Mouse (Mus musculus) T-helper 17 cell (primary cell): ENCODE measurements at regions not wholly inside any gene's neighbourhood (a gene's known extent, or its start where the extent isn't known, plus 50 kb on each side); places are given as distances from the start of the nearest gene placed in this dataset.

Experiments
- in situ Hi-C, 2 experiments: fragments of 300-600 bp; cut with MboI, MseI; formaldehyde crosslinking; loops; 1 replicate in 1 of 2; 2 replicates in 1 of 2; pipeline ENCODE4 v1.15.1; 2025; ENCODE audit warnings: high pct_unique_total_duplicates in 2 of 2

DNA sequence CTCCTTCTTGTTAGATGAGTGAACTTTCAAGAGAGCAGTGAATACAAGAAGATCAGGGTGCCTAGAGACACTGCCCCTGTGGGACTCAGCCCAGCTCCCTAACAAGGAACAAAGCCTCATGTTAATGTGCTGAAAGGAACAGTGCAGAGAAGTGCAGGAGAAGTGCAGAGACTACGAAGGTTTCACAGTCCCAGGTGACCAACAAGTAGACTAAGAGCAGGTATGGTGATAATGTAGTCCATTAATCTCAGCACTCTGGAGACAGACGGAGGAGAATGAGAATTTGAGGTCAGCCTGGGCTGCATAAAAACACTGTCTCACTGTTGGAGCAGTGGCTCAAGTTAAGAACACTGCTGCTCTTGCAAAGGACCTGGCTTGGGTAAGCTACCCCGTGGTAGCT, 144.1 kb downstream of the Zfp36l1 start:
- in situ Hi-C loops, result no loop called here

DNA sequence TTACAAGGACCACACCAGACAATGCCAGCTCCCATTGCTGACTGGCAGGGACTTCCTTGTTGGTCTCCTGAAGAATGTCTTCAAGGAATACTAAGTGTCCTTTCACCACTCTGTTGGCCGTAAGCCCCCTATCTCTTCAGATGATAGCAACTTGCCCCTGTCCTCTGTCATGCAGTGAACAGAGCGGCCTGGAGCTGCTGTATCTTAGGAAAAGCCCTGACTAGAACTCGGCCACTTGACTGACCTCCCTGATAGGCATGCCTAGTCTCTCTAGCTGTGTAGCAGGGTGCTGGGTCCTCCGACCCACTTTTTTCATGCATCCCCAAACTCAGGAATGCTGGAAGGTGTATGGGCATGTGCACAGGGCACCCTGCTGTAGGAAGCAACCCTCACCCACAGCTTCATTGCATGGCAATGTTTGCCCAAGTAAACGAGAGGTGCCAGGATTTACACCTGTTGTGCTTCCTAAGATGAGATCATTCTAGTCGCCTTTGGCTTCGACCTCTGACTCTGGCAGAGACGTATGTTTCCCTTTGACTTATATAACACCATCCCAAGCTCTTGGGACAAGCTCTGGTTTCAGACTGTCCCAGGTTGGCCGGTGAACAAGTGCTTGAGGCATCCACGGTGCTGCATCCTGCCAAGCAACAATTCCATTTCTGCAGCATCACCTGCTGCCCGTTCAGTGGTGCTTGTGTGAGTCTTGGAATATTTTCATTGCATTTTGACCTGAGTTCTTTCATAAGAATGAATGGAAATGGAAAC, 145.1 kb downstream of the Zfp36l1 start:
- in situ Hi-C loops, result no loop called here

DNA sequence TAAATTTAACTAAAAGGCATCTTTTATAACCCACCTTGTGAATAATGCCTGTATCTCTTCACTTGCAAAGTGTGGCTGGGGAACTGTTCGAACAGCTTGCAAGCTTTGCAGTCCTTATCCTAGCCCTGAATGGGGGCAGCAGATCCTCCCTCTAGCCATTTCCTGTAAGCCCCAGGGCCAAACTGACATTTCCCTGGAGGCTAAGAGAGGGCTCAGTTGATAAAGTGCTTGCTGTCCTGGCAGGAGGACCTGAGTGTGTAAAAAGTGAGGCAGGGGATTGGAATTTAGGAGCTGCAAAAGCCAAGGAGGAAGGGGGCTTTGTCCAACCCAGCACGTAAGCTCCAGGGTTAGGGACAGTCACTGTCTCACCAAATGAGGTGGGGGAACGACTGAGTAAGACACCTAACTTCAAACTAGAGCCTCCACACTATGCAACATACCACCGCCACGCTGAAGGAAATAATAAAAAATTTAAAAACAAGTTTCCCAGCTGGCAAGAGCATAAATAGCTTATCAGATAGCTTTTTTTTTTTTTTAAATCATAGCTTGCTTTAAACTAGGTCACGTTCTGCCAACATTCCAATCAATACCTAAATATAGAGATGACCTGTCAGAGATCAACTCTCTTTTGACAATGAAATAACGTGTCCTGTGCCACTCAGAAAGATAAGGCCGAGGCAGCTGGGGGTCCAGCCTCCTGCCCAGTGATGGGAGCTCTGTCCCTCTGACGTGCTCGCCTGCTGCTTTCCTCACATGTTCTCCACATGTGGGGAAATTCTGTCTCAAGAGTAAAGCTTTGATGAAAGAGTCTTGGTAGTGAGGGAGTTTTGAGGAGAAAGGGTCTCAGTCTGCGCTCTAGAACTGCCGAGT, 146.0 kb downstream of the Zfp36l1 start:
- in situ Hi-C loops, result no loop called here

DNA sequence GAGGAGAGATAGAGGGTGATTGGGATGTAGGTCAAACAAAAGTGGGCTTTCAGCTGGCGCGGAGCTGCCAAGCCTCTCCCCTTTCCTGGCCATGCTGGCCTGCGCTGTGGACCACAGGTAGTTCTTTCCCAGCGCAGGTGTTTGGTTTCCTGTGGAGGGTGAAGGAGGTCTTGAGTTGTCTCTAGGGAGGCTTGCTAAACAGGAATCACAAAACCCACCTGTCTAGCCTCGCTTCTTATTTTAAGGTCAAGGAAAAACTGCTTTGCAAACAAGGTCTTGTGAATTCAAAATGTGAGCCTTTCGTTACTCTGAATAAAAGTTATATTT, 146.6 kb downstream of the Zfp36l1 start:
- in situ Hi-C loops, result no loop called here

DNA sequence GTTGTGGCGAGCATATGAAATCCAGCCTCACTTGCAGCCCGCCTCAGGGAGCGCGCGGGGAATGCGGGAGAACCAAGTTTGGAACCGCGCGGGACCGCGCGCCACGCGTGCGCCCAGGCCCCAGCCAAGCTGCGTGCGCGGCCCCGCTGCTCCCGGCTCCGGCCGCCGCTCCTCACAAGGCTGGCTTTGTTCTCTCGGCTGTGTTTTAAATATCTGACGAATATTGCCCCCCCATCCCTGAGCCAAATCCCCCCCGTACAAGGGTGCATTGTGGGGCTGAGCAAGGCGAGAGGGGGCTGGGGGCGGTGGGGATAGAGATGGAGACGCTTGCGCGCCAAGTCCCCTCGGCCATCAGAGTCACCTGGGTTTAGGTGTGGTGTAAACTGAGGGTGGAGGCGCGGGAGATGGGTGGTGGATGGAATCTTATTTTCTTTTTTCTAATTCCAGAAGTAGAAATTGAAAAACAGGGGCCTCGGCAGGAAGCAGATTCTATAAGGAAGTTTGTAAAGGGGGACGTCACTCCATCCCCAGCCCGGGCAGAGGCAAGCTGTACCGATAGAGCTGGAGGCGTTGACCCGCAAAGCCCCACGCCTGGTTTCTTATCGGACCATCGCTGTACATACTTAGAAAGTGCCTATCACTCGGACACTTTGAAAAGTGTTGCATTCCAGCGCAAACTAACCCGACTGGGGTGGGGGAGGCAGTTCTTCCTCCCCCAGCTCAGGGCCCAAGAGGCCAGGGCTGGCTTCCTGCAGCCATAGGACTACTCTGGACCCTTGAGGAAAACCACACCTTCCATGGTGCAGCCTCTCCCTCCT, 147.1 kb downstream of the Zfp36l1 start:
- in situ Hi-C loops, result no loop called here

DNA sequence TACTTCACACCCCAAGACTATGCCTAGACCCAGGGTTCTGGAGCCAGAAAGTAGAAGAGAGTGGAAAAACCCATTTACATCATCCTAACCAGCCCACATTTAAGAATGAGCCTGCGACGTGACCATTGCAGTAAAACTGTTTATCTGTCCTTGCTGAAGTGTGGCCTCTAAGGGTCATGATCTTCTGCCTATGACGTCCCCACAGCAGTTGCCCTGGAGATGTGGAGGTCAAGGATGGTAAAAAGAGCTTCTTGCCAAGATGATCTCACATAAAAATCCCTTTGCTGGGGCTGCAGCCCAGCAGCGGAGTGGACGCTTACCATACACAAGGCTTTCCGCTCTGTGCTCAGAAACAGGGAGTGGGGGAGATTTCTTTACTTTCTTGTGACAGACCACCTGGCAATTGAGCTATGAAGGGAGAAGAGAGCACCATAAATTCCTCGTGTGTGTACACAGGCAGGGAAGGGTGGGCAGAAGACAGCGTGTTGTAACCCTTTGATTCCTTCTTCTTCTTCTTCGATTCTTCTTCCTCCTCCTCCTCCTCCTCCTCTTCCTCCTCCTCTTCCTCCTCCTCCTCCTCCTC, 149.3 kb downstream of the Zfp36l1 start:
- in situ Hi-C loops, result no loop called here

DNA sequence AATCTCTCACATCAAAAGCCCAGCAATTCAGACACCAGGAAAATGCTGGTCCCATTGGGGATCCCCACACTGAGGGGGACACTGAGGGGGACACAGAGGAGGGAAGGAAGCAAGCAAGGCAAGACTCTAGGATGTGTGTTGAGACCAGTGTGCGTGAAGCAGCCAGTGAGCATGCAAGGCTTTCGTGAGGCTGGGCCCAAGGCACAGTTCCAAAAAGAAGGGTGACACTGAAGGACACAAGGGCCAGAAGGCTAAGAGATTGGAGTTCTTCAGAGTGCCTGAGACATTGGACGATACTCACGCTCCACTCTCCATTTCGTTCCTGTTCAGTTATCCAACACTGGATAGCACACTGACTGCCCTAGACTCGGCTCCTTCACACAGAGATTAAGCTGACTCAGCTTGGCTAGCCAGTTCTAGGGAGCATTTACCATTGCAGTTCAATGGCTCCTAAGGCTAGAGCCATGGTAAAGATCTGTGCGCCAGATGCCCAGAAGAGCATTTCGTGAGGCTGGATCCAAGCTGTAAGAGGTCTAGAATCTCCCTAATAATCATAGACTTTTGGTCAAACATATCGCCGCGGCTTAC, 150.1 kb downstream of the Zfp36l1 start:
- in situ Hi-C loops, result no loop called here

DNA sequence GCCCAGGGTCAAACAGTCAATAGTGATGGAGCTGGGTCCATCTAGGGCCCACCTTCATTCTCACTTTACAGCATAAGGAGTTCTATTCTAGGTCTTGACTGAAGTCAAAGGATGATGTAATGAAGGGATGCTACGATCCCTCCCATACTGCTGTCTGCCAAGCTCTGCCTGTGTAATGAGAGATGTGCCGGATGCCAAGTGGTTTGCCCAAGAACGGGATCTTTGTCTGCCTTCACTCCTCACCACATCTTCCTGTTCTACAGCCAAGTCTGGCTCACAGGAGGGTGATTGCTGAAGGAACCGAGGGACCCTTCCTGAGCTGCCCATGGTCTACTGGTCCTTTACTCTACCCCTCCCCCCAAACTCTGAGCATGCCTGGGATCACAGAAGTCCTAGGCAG, 150.9 kb downstream of the Zfp36l1 start:
- in situ Hi-C loops, result no loop called here

DNA sequence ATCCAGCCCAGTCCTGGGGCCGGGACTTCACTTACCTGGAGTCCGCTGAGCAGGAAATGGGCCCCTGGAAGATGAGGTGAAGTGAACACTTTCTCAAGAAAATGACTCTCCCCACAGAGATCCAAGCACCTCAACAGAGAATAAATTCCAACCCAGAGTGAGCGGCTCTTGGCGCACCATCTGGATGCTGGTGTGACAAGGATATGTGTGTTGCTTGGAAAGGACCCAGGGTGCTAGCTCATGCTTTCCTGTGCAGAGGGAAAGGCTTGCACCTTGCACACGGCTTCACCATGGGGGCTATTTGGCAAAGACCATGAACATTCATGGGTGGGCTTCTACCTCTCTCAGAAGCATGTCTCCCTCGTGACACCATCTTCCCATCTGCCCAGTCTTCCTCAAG, 151.7 kb downstream of the Zfp36l1 start:
- in situ Hi-C loops, result no loop called here

DNA sequence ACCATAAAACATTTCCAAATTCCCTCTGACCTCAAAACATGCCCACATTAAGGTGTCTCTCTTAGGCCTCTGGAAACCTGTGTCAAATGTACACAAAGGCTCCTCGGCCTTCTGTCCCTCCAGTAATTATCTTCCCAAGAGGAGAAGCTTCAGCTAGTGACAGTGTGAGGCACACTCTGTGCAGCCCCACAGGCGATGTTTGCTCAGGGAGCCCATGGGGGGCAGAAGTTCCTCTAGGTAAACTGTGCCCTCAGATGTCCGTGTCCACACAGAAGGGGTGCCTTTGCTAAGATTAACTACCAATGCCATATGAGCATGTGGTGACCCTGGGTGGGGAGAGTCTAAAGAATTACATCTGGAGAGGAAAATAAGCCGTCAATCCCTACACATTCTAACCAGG, 152.4 kb downstream of the Zfp36l1 start:
- in situ Hi-C loops, result no loop called here

DNA sequence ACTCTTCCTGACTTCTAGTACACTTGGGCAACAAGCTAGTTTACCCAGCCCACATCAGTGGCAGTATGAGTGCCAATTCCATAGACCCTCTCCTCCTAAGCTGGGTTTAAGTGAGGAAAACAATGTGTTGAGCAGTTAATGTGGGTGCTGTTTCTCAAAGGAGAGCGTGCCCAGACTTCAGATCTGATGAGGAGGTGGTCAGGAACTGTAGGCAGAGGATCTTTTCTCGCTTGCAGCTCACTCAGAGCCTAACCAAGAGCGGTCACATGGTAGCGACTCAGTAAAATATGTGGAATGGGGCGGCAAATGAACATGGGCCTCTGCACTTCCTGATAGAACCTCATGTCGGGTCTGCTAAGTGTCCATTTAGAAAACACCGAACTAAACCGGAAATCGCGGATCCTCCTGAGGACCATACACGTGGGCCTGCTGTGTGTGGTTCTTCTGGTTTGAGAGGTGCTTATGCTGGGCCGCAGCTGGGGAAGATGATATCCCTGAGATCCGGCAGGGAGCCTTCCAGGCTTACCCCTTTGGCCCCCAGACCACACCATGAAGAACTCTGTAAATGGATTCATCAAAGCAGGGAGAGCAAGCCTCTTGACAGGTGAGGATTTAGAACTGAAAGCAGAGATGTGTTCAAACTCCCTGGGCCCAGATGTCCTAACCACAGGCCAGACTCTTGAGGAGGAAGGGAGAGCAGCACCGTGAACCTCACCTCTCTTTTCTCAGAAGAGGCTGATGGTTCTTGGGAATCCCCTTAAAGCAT, 153.1 kb downstream of the Zfp36l1 start:
- in situ Hi-C loops, result no loop called here

DNA sequence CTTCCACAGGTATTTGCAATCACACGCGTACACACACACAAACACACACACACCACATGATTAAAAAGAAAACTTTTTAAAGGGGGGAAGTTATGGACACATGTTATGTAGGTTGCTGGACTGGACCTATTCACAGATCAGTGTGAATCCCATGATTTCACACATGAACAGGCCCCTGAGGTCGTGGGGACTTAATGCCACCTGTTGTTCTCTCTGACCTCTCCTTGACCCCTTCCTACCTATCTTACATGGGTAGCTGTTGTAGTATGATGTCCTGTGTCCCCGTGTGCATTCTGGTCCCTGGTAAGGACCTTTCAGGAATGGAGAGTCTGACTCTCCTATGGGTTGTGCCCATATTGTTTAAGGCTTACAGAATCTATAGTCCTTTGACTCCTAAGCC, 155.6 kb downstream of the Zfp36l1 start:
- in situ Hi-C loops, result no loop called here

DNA sequence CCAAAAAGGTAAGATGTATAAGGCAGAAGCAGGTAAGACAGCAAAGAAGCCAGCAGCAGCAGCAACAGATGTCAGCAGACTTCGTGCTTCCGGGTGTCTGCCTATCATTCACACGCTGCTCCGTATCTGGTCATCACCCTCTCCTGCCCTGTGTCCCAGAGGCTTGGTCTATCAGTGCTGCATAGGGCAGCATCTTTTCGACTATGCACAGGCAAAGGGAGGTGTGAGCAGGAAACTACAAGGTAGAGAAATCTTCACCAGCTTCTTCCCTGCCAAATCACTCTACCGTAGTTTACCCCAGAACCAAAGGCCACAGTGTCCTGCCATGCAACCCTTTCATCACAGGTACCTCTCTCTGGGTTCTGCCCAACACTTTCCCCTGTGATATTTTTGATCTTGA, 156.5 kb downstream of the Zfp36l1 start:
- in situ Hi-C loops, result no loop called here

DNA sequence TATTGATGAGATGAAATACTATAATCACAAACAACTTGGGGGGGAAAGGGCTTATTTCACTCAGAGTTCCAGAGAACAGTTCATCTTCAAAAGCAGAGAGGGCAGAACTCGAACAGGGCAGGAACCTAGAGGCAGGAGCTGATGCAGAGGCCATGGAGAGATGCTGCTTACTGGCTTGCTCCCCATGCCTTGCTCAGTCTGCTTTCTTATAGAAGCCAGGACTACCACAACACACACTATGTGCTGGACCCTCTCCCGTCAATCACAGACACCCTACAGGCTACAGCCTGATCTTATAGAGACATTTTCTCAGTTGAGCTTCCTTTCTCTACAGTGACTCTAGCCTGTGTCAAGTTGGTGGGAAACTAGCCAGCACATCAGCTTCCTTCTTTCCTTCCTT, 157.3 kb downstream of the Zfp36l1 start:
- in situ Hi-C loops, result no loop called here

DNA sequence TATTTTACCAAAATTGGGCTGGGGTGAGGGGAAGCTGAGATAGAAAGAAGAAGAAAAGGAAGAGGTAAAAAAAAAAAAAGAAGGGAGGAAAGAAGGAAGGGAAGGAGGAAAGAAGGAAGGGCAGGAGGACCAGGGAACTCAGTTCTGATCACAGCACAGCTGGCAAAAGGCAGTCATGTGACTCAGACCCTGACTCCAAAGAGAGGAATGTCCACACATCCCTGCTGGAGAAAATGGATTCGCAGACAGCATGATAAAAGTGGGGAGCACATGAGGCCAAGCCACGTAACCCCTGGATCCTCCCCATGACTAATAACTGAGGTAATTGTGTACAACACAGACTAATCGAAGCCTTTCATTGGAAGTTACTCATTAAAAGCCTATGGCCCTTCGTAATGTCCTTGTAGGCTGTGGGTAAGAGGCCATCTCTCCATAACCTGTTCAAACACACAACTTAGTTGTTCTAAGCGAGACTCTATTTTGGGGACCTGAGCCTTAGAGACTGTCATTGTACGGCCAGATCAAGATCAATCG, 162.2 kb downstream of the Zfp36l1 start:
- in situ Hi-C loops, result no loop called here

DNA sequence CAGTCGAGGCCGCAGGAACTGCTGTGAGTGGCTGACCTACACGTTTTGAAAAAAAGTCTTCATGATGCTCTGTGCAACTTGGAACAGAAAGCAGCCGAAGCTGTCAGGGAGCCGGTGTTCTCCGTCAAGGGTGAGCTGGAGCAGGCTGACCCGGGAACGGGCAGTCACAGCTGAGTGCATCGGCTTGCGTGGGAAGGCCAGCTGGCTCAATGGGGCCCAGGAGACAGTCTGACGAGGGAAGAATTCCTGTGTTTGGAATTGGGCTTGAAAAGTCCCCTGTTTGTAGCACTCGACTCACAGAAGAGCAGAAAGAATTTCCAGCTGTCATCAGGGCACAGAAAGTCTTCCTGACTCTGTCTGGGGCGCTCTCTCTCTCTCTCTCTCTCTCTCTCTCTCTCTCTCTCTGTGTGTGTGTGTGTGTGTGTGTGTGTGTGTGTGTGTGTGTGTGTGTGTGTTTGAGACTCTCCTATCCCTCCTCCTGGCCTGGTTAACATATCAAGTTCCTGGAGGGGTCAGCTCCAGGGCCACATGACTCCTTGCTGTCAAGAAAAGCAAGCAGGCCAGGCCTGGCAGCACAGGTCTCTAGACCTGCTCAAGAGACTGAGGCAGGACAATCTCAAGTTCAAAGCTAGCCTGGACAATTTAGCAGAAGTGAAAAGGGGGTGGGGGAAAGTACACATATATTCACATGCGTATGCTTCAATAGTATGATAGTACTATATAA, 163.6 kb downstream of the Zfp36l1 start:
- in situ Hi-C loops, result no loop called here

DNA sequence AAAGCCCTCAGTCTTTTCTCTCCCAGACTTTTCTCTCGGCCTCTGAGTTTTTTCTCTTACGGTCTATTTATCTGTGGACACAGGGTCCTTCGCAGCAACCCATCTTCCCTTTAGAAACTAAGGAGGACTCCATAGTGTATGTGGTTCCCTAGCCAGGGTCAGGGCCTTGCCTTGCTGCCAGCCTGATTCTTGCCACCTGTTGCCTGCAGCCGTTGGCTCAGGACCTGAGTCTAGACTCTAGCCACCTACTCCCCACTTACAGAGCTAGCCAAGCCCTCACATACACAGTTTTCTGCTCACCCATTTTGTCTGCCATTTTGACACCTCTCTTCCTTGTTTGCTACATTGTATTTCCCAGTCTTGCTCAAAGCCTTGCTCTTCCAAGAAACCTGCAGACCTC, 165.2 kb downstream of the Zfp36l1 start:
- in situ Hi-C loops, result no loop called here

DNA sequence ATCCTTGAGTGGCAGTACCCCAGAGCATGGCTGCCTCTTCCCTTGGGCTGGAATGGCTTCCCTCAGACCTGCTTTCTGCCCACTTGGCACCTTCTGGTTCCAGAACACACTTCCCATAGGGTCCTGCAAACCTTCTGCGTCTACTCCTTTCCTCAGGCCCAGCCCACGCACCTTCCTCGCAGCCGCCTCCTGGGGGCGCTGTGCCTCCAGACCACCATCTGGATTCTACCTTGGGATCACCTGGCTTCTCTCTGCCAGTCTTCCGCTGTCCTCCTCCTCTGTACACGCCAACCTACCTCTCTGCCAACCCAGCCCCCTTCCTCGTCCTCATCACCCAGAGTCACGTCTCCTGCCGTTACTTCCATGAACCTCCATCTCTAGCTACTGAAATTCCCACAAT, 166.0 kb downstream of the Zfp36l1 start:
- in situ Hi-C loops, result no loop called here

DNA sequence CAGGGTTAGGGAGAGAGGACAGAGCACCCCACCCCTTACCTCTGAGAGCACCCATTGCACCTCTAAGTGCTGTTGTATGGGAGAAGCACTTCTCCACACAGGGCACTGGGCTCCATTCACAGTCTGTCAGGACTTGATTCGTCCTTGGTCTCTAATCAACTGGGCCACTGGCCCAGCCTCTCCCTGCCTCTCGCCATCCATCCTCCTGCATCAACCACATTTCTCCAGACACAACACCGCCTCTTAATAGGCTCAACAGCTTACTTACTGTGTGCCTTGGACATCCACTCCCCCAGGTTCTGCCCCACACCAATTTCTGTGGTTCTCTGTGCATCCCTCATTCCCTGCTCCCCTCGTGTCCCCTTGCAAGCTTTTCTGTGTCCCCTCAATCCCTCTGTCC, 166.9 kb downstream of the Zfp36l1 start:
- in situ Hi-C loops, result no loop called here
